Mouse (Mus musculus) intestine, embryonic 16.5 days (tissue): ENCODE data around the gene Ikbip. TPM values are rescaled to one million over a fixed set of nuclear protein-coding genes. Genes with fewer than 3 reads are reported as not detected.

Experiments
- ATAC-seq: fragments of 200-750 bp; cut with Nextera tagmentation; 2 replicates; pipeline ENCODE4 v1.8.0; 2017; ENCODE audit warnings: moderate TSS enrichment, moderate library complexity
- H3K27ac ChIP-seq: fragments of 300-500 bp; sonication (generic); 2 replicates; pipeline ENCODE4 v1.5.1; 2014; ENCODE audit warnings: mild to moderate bottlenecking, low read length
- H3K27me3 ChIP-seq: fragments of 300-500 bp; sonication (generic); replicated peaks from 2 replicates; pipeline ENCODE4 v1.6.1; 2014; ENCODE audit warnings: low read length, control low read depth, mixed read lengths; ENCODE audit not compliant: control insufficient read depth, insufficient read depth
- H3K36me3 ChIP-seq: fragments of 300-500 bp; sonication (generic); 2 replicates; pipeline ENCODE4 v1.6.1; 2014; ENCODE audit warnings: low read length, control low read depth; ENCODE audit not compliant: control insufficient read depth, insufficient read depth
- H3K4me1 ChIP-seq: fragments of 300-500 bp; sonication (generic); 2 replicates; pipeline ENCODE4 v1.6.1; 2014; ENCODE audit warnings: low read length, control low read depth, mixed read lengths; ENCODE audit not compliant: control insufficient read depth, insufficient read depth
- H3K4me2 ChIP-seq: fragments of 300-500 bp; sonication (generic); 2 replicates; pipeline ENCODE4 v1.6.1; 2014; ENCODE audit warnings: low read depth, low read length, control low read depth
- H3K4me3 ChIP-seq: fragments of 300-500 bp; sonication (generic); 2 replicates; pipeline ENCODE4 v1.5.1; 2014; ENCODE audit warnings: mild to moderate bottlenecking, low read length
- H3K9ac ChIP-seq: fragments of 300-500 bp; sonication (generic); 2 replicates; pipeline ENCODE4 v1.6.1; 2014; ENCODE audit warnings: low read depth, low read length
- H3K9me3 ChIP-seq: fragments of 300-500 bp; sonication (generic); 2 replicates; pipeline ENCODE4 v1.6.1; 2016; ENCODE audit warnings: low read length, control low read depth; ENCODE audit not compliant: control insufficient read depth
- WGBS: fragments of 180-500 bp; shearing (Covaris S2); extraction: QIAGEN DNeasy Blood & Tissue Kit; methylation state at CpG from one replicate; pipeline ENCODE4 v1.1.7; 2014; 5-methylcytosine and 5-hydroxymethylcytosine counted together
- polyA plus RNA-seq: library from polyadenylated mRNA; unstranded; fragments of >200 nt; fragmentation: Nextera tagmentation; extraction: Ambion mirVana; gene quantifications from 2 replicates; pipeline ENCODE4 v1.2.1, GENCODE M21; 2015

Ikbip gene
- polyA plus RNA-seq, 1 experiment from 2014 or later, result 31.7 TPM

DNA sequence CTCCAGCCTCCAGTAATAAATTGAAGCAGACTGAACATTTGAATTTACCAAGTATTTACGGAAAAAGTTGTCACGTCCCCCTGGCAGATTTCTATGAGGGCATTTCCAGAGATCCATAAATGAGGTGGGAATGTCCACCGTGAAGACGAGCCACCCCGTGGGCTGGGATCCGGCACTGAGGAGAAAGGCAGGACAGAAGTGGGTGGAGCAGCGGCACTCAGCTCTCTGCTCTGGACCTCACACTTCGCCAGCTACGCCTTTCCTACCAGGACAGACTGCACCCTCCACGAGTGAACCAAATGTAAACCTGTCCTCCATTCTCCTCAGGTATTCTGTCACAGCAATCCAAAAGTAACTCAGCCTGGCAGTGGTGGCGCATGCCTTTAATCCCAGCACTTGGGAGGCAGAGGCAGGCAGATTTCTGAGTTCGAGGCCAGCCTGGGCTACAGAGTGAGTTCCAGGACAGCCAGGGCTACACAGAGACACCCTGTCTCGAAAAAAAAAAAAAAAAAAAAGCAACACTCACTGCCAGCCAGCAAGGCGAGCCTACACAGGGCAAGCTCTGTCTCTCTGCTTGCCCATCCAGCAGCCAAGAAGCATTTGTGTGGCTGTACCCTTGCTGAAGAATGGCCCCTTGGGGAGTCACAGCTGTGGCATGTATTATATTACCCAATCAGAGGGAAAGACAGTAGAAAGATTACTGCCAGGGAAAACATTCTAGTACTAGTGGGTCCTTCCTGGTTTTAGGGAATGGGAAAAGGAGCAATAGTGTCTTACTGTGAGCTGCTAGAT, 20.3 kb downstream of the Ikbip start:
- Histone ChIP-seq H3K4me1 (no peaks in the 10 kb centered on the region), H3K9me3 (no peaks in the 10 kb centered on the region), H3K27me3 (no peaks in the 10 kb centered on the region), H3K9ac (no peak overlapping the region), H3K36me3 (peaks cover 3% of the 10 kb centered on the region; the same call in 1 of the 2 replicates), H3K4me2 (no peak overlapping the region), H3K4me3 (no peak overlapping the region), H3K27ac (no peak overlapping the region)
- WGBS, result 93% methylated on average over 14 of the region's 14 CpGs
- ATAC-seq, result no peak

DNA sequence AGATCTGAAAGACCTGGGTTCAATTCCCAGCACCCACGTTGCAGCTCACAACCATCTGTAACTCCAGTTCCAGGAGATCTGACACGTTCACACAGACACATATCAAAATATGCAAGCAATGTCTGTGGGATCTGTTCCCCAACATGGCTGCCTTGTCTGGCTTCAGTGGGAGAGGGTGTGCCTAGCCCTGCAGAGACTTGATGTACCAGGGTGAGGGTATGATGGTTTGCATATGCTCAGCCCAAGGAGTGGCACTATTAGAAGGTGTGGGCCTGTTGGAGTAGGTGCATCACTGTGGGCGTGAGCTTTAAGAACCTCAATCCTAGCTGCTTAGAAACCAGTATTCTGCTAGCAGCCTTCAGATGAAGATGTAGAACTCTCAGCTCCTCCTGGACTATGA, 23.2 kb downstream of the Ikbip start:
- 84% methylated on average over 3 of the region's 3 CpGs for WGBS
- no peak overlapping the region for H3K4me3 ChIP-seq
- H3K36me3 ChIP-seq, result 0 out of 2 replicates have a peak, but pooled peaks cover 3% of the 10 kb centered on the region
- no peaks in the 10 kb centered on the region for H3K4me1 ChIP-seq
- no peaks in the 10 kb centered on the region for H3K9me3 ChIP-seq
- no peak overlapping the region for H3K27ac ChIP-seq
- no peaks in the 10 kb centered on the region for H3K27me3 ChIP-seq
- no peak overlapping the region for H3K9ac ChIP-seq
- H3K4me2 ChIP-seq, result no peak overlapping the region
- no peak for ATAC-seq

DNA sequence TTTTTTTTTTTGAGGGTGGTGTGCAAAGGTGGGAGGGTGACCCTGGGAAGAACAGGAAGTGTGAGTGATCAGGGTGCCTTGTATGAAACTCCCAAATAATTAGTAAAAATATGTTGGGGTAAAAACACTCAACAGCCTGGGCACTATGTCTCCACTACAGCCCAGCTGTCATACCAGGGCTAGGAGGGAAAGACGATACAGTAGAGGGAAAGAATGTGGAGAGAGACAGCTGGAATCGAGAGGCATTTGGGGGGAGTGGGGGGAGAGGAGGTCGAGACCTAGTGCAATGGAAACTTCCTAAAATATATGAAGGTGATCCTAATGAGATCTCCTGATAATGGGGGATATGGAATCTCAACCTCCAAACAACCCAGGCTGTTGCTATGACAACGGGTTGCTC, 27.1 kb downstream of the Ikbip start:
- Histone ChIP-seq H3K9ac (no peak overlapping the region), H3K36me3 (peaks cover 16% of the 10 kb centered on the region), H3K9me3 (no peaks in the 10 kb centered on the region), H3K4me2 (no peak overlapping the region), H3K27ac (no peak overlapping the region), H3K27me3 (no peaks in the 10 kb centered on the region), H3K4me1 (no peaks in the 10 kb centered on the region), H3K4me3 (no peak overlapping the region)
- WGBS, result 79% methylated on average over 4 of the region's 4 CpGs
- no peak for ATAC-seq

DNA sequence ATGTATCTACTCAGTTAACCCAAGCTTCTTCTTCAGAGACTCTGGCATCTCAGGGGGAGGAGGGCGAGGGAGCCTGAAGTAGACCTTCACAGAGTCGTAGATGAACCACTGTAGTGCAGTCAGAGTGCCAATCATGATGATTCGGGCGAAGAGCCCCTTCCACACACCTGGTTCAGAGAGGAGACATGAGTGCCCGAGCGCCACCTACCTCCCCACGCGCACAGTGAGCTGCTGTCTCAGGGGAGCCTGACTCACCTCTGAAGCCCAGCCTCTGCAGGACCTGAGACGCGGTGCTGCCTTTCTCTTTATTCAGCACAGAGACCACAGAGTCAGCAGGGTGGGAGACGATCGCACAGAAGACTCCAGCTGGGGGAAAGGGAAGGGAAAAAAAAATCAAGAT, 34.2 kb downstream of the Ikbip start:
- ATAC-seq, result no peak
- Histone ChIP-seq H3K27me3 (no peaks in the 10 kb centered on the region), H3K4me2 (no peak overlapping the region), H3K9me3 (no peaks in the 10 kb centered on the region), H3K27ac (no peak overlapping the region), H3K36me3 (peaks cover 52% of the 10 kb centered on the region), H3K9ac (no peak overlapping the region), H3K4me3 (no peak overlapping the region), H3K4me1 (0 out of 2 replicates have a peak, but pooled peaks cover 4% of the 10 kb centered on the region)
- 94% methylated on average over 12 of the region's 12 CpGs for WGBS

DNA sequence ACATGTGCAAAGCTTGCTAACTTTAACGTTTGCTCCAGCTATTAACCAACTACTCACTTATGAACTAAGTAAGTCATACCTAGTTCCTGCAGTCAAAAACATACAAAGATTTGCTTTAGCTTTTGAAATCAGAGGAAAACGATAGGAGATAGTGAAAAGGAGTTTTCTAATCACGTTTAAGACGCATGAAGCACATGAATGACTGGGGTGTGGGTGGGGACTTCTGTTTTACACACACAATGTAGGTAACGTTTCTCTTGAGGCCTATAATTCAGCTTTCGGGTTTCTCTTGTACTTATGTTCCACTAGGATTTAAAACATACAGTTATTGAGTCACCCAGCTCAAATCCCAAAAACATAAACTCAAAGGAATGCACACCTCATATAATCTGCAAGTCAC, 39.9 kb downstream of the Ikbip start:
- Histone ChIP-seq H3K36me3 (peaks cover 19% of the 10 kb centered on the region), H3K9me3 (no peaks in the 10 kb centered on the region), H3K9ac (peak overlapping the region; percentile 98), H3K27me3 (no peaks in the 10 kb centered on the region), H3K4me1 (0 out of 2 replicates have a peak, but pooled peaks cover 5% of the 10 kb centered on the region), H3K4me3 (peak overlapping the region; percentile 97), H3K4me2 (peak overlapping the region; percentile 73), H3K27ac (peak overlapping the region; percentile 93; the same call in 1 of the 2 replicates)
- 21% methylated on average over 6 of the region's 6 CpGs for WGBS
- ATAC-seq, result no peak

DNA sequence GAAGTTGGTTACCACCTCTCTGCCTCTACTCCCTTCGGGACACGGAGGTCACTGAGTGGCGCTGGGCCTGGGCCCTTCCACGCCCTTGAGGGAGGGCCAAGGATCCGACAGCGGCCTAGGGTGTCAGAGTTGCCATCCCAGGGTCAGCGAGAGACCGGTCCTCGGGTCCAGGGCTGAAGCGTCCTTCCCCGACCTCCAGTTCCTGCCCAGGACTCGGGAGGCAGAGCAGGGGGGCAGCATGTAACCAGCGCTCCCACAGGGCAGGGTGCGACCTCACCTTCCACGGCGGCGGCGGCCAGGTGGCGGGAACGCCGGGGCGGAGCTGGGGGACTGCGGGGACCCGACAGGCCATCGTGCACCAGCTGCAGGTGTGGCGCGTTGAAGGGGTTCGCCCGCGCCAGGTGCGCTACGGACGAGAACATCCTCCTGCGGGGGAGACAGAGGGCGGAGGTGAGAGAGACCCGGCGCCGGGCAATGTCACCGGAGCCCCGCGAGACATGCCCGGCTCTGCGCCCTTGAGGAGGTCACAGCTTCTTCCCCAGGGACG, 40.6 kb downstream of the Ikbip start:
- no peaks in the 10 kb centered on the region for H3K27me3 ChIP-seq
- peaks cover 16% of the 10 kb centered on the region for H3K36me3 ChIP-seq
- under 1% methylated on average over 42 of the region's 44 CpGs for WGBS
- 0 out of 2 replicates have a peak, but pooled peaks cover 5% of the 10 kb centered on the region for H3K4me1 ChIP-seq
- H3K4me2 ChIP-seq, result peak overlapping the region; percentile 73
- H3K9me3 ChIP-seq, result no peaks in the 10 kb centered on the region
- H3K27ac ChIP-seq, result peak overlapping the region; percentile 93
- peak; percentile 65 for ATAC-seq
- H3K9ac ChIP-seq, result peak overlapping the region; percentile 98
- peak overlapping the region; percentile 97 for H3K4me3 ChIP-seq

DNA sequence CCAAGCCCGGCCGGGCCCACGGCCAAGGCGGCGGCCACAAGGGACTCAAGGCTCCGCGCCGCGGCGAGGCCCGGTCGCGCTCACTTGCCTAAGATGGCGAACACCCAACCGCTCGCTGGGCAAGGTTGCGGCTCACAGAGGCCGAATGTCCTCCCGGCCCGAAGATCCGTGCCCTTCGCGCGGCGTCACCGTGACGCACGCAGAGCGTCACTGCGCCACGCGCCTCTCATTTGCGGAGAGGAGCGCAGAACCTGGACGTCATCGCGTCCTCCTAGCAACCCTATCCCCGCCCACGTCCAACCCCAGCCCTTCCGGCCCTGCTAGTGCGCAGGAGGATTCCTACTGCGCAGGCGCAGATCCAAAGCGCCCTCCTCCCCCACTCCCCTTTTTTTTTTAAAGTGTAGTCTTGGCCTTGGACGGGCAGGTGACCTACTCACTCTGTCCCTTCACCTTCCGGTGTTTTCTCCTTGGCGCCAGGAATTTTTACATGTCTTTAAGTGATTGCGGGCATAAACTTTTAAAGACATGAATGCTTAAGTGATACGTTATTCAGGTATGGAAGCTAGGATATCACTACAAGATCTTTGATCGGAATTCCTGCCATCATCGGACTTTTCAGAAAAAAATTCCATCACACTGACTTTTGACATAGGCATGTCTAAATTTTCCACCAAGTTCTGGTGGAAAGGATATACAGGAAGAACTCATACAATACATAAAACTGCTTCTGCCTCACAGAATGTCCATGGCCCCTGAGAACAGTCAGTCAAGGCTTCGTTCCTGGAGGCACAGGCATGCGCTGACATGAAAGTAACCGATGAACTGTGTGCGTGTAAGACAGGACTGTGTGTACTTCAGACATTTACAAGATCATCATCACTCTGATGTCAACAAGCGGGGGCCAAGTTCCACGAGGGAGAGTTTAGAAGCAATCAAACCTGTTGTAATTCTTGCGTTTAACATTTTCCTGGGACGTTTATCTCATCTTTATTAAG, 41.4 kb downstream of the Ikbip start, which contains the start of gene Slc25a3:
TSS of gene Slc25a3 (minus strand) at position 232 of the 995 bp plus-strand sequence.
- no peaks in the 10 kb centered on the region for H3K9me3 ChIP-seq
- H3K9ac ChIP-seq, result peak within 1 kb of the TSS; percentile 98
- ATAC-seq, result peak; percentile 97
- 0 out of 2 replicates have a peak, but pooled peaks cover 5% of the 10 kb centered on the region for H3K4me1 ChIP-seq
- H3K4me2 ChIP-seq, result peak within 1 kb of the TSS; percentile 73
- H3K4me3 ChIP-seq, result peak within 1 kb of the TSS; percentile 97
- H3K36me3 ChIP-seq, result peaks cover 12% of the 10 kb centered on the region
- H3K27me3 ChIP-seq, result no peaks in the 10 kb centered on the region
- WGBS, result 10% methylated on average over 51 of the region's 59 CpGs
- H3K27ac ChIP-seq, result peak within 1 kb of the TSS; percentile 93

DNA sequence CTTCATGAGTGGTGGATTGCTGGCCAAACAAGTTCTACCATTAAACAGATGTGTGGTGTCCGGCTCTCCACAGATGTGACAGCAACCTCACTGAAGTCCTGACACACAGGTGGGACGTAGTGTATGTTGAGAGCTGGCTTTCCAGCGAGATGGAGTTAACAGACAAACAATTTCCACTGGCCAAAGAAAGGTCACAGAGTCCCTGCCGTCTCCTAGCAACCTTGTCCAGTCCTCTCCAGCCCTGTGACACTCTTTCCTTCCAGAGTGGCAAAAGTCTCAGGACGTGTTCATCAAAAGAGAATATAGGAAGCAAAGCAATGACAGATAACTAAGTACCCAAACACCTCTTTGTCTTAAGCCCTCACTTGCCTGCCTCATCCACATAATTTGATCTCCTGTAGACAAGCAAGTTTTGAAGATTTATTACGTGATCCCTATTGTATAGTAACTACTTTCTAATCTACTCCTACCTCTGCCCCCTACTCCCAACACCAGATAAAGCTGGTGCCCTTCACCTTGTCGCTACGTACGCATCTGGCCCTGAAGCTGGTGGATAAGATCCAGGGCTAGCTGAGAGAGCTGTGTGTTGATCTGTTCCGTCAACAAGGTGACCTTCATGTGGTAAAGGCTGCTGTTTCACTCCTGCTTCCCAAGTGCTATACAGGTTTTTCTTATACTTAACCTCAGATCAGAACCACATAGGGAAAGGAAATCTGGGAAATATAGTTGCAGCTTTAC, 44.0 kb downstream of the Ikbip start:
- Histone ChIP-seq H3K4me1 (0 out of 2 replicates have a peak, but pooled peaks cover 3% of the 10 kb centered on the region), H3K4me3 (no peak overlapping the region), H3K27me3 (no peaks in the 10 kb centered on the region), H3K9me3 (no peaks in the 10 kb centered on the region), H3K4me2 (no peak overlapping the region), H3K36me3 (peaks cover 3% of the 10 kb centered on the region; the same call in 1 of the 2 replicates), H3K27ac (peak overlapping the region; percentile 45), H3K9ac (no peak overlapping the region)
- 61% methylated on average over 10 of the region's 10 CpGs for WGBS
- ATAC-seq, result no peak
